Mouse (Mus musculus) spleen, postnatal 0 days (tissue): ENCODE data around the gene Padi3. TPM values are rescaled to one million over a fixed set of nuclear protein-coding genes. Genes with fewer than 3 reads are reported as not detected.

Experiments
- polyA plus RNA-seq: library from polyadenylated mRNA; unstranded; fragments of >200 nt; fragmentation: Nextera tagmentation; extraction: Ambion mirVana; gene quantifications from 2 replicates; pipeline ENCODE4 v1.2.1, GENCODE M21; 2015

Gene Padi3
- polyA plus RNA-seq, result 0.41 and 0.79 TPM in 2 replicates

GRCm38 (mm10) chr4:140810458-140811260 is at the start of gene Padi3:
Gene Padi3 (minus strand): TSS chr4:140810648.

GRCm38 (mm10) chr4:140845666-140846065 is 35.2 kb upstream of the Padi3 start, which contains the start of gene Padi1:
Gene Padi1 (minus strand): TSS chr4:140845778.

GRCm38 (mm10) chr4:140774025-140774800 is 36.2 kb downstream of the Padi3 start, which contains the start of gene Padi4:
Gene Padi4 (minus strand): TSS chr4:140774236.

GRCm38 (mm10) chr4:140742543-140742942 is 67.9 kb downstream of the Padi3 start, which contains the start of gene Padi6:
Gene Padi6 (minus strand): TSS chr4:140742643.

Other genes starting within 250 kb of the Padi3 start
- gene Arhgef10l, start 144.6 kb downstream of the Padi3 start, polyA plus RNA-seq, result 4.3 and 5.5 TPM in 2 replicates
- 41.2 and 41.6 TPM in 2 replicates for gene Rcc2, start 110.1 kb downstream of the Padi3 start, polyA plus RNA-seq
- not detected in 2 replicates for gene Padi6, start 68.0 kb downstream of the Padi3 start, polyA plus RNA-seq
- gene Padi4, start 36.4 kb downstream of the Padi3 start, polyA plus RNA-seq, result 22.3 and 31.9 TPM in 2 replicates
- gene Padi1, start 35.1 kb upstream of the Padi3 start, polyA plus RNA-seq, result 0.05 and 0.13 TPM in 2 replicates
- 2.7 and 5.5 TPM in 2 replicates for gene Padi2, start 95.7 kb upstream of the Padi3 start, polyA plus RNA-seq
- 195 and 204 TPM in 2 replicates for gene Sdhb, start 150.6 kb upstream of the Padi3 start, polyA plus RNA-seq
- 21.9 and 32.8 TPM in 2 replicates for gene Atp13a2, start 176.2 kb upstream of the Padi3 start, polyA plus RNA-seq
- 110 and 150 TPM in 2 replicates for gene Mfap2, start 199.8 kb upstream of the Padi3 start, polyA plus RNA-seq
- 1.5 and 1.9 TPM in 2 replicates for gene Crocc, start 249.9 kb upstream of the Padi3 start, polyA plus RNA-seq